Mouse (Mus musculus) midbrain, postnatal 0 days (tissue): ENCODE results near the gene Actg1. TPM values are rescaled to one million over a fixed set of nuclear protein-coding genes. Genes with fewer than 3 reads are reported as not detected.

Experiments used
- ATAC-seq: fragments of 200-750 bp; cut with Nextera tagmentation; 2 replicates; pipeline ENCODE4 v1.8.0; 2017; ENCODE audit warnings: moderate number of reproducible peaks, mild to moderate bottlenecking, moderate TSS enrichment, moderate library complexity; ENCODE audit not compliant: low FRiP score
- DNase-seq: peaks from one replicate; pipeline ENCODE4 v3.0.0-alpha.2; 2015; ENCODE audit warnings: low spot score
- H3K27ac ChIP-seq: fragments of 300-500 bp; sonication (generic); 2 replicates; pipeline ENCODE4 v1.5.1; 2014; ENCODE audit warnings: low read depth, mild to moderate bottlenecking, low read length, mixed read lengths
- H3K27me3 ChIP-seq: fragments of 300-500 bp; sonication (generic); 2 replicates; pipeline ENCODE4 v1.6.1; 2014; ENCODE audit warnings: low read length, control low read depth, mixed read lengths; ENCODE audit not compliant: insufficient read depth
- H3K36me3 ChIP-seq: fragments of 300-500 bp; sonication (generic); 2 replicates; pipeline ENCODE4 v1.6.1; 2014; ENCODE audit warnings: low read length, control low read depth, mixed read lengths; ENCODE audit not compliant: insufficient read depth
- H3K4me1 ChIP-seq: fragments of 300-500 bp; sonication (generic); 2 replicates; pipeline ENCODE4 v1.6.1; 2014; ENCODE audit warnings: mild to moderate bottlenecking, control low read depth, antibody characterized with exemption, low read length, mixed read lengths; ENCODE audit not compliant: insufficient read depth
- H3K4me2 ChIP-seq: fragments of 300-500 bp; sonication (generic); 2 replicates; pipeline ENCODE4 v1.6.1; 2014; ENCODE audit warnings: low read depth, mild to moderate bottlenecking, low read length, mixed read lengths; ENCODE audit not compliant: poor library complexity, severe bottlenecking
- H3K4me3 ChIP-seq: fragments of 300-500 bp; sonication (generic); 2 replicates; pipeline ENCODE4 v1.5.1; 2014; ENCODE audit warnings: low read depth, mild to moderate bottlenecking, low read length, moderate library complexity
- H3K9ac ChIP-seq: fragments of 300-500 bp; sonication (generic); replicated peaks from 2 replicates; pipeline ENCODE4 v1.6.1; 2014; ENCODE audit warnings: mild to moderate bottlenecking, low read length, moderate library complexity, mixed read lengths; ENCODE audit not compliant: poor library complexity, severe bottlenecking
- H3K9me3 ChIP-seq: fragments of 300-500 bp; sonication (generic); 2 replicates; pipeline ENCODE4 v1.6.1; 2016; ENCODE audit warnings: low read length, control low read depth
- CTCF ChIP-seq: IDR thresholded peaks from 2 replicates; pipeline ENCODE4 v1.5.1; 2016; ENCODE audit warnings: antibody characterized with exemption, mild to moderate bottlenecking
- WGBS: fragments of 180-500 bp; shearing (Covaris S2); extraction: QIAGEN DNeasy Blood & Tissue Kit; methylation state at CpG from one replicate; pipeline ENCODE4 v1.1.7; 2014; 5-methylcytosine and 5-hydroxymethylcytosine counted together
- polyA plus RNA-seq: library from polyadenylated mRNA; unstranded; fragments of >200 nt; fragmentation: Nextera tagmentation; extraction: Ambion mirVana; gene quantifications from 2 replicates; pipeline ENCODE4 v1.2.1, GENCODE M21; 2015
- total RNA-seq: library from RNA; depleted of rRNA; stranded (reverse); fragments of >200 nt; gene quantifications from 2 replicates; pipeline ENCODE4 v1.2.3, GENCODE M21; 2014; rRNA removed

The Actg1 gene
- total RNA-seq = 2,534 and 2,842 TPM in 2 replicates
- polyA plus RNA-seq = 3,992 and 4,056 TPM in 2 replicates

GRCm38 (mm10) chr11:120347791-120348683 lies at the start of gene Actg1:
Actg1 (minus strand) TSS chr11:120348542.
- Histone ChIP-seq H3K36me3 (peaks cover 6% of the 10 kb centered on the region), H3K4me2 (peak within 1 kb of the TSS; percentile 74), H3K4me3 (peak within 1 kb of the TSS; percentile 97), H3K9ac (peak within 1 kb of the TSS; percentile 100), H3K27ac (peak within 1 kb of the TSS; percentile 99), H3K9me3 (no peaks in the 10 kb centered on the region), H3K4me1 (peaks cover 7% of the 10 kb centered on the region; the same call in 1 of the 2 replicates), H3K27me3 (no peaks in the 10 kb centered on the region)
- WGBS = under 1% methylated on average over 63 of the region's 103 CpGs
- ATAC-seq (peak; percentile 86), DNase-seq (peak; percentile 95)
- TF ChIP-seq CTCF = no peak

- H3K9ac ChIP-seq = no peak overlapping the region
- TF ChIP-seq CTCF = no peak
- no peaks in the 10 kb centered on the region for H3K27me3 ChIP-seq
- no peak for ATAC-seq
- H3K27ac ChIP-seq = no peak overlapping the region
- DNase-seq = no peak
- no peaks in the 10 kb centered on the region for H3K4me1 ChIP-seq
- H3K9me3 ChIP-seq = no peaks in the 10 kb centered on the region
- peaks cover 60% of the 10 kb centered on the region for H3K36me3 ChIP-seq
- 91% methylated on average over 2 of the region's 2 CpGs for WGBS
- H3K4me2 ChIP-seq = no peak overlapping the region
- no peak overlapping the region for H3K4me3 ChIP-seq
Measured at GRCm38 (mm10) chr11:120397602-120398001, 49.3 kb upstream of the Actg1 start.

GRCm38 (mm10) chr11:120395661-120396060 lies 47.3 kb upstream of the Actg1 start:
- H3K27ac ChIP-seq = no peak overlapping the region
- H3K4me3 ChIP-seq = no peak overlapping the region
- ATAC-seq (no peak), DNase-seq (no peak)
- no peak for TF ChIP-seq CTCF
- peaks cover 55% of the 10 kb centered on the region for H3K36me3 ChIP-seq
- H3K4me2 ChIP-seq = no peak overlapping the region
- 87% methylated on average over 4 of the region's 4 CpGs for WGBS
- no peak overlapping the region for H3K9ac ChIP-seq
- H3K27me3 ChIP-seq = no peaks in the 10 kb centered on the region
- no peaks in the 10 kb centered on the region for H3K4me1 ChIP-seq
- no peaks in the 10 kb centered on the region for H3K9me3 ChIP-seq

GRCm38 (mm10) chr11:120388580-120388979 lies 40.2 kb upstream of the Actg1 start:
- TF ChIP-seq CTCF = no peak
- H3K4me3 ChIP-seq = no peak overlapping the region
- no peak overlapping the region for H3K4me2 ChIP-seq
- H3K9me3 ChIP-seq = no peaks in the 10 kb centered on the region
- DNase-seq (no peak), ATAC-seq (no peak)
- peaks cover 59% of the 10 kb centered on the region for H3K36me3 ChIP-seq
- WGBS = 88% methylated on average over 9 of the region's 9 CpGs
- no peak overlapping the region for H3K27ac ChIP-seq
- H3K9ac ChIP-seq = no peak overlapping the region
- H3K27me3 ChIP-seq = no peaks in the 10 kb centered on the region
- no peaks in the 10 kb centered on the region for H3K4me1 ChIP-seq

- TF ChIP-seq CTCF = no peak
- no peaks in the 10 kb centered on the region for H3K27me3 ChIP-seq
- no peak overlapping the region for H3K27ac ChIP-seq
- no peak overlapping the region for H3K4me3 ChIP-seq
- no peaks in the 10 kb centered on the region for H3K9me3 ChIP-seq
- H3K9ac ChIP-seq = no peak overlapping the region
- H3K4me1 ChIP-seq = no peaks in the 10 kb centered on the region
- peaks cover 64% of the 10 kb centered on the region for H3K36me3 ChIP-seq
- DNase-seq = no peak
- WGBS = 66% methylated on average over 2 of the region's 2 CpGs
- ATAC-seq = no peak
- no peak overlapping the region for H3K4me2 ChIP-seq
Measured at GRCm38 (mm10) chr11:120387157-120387556, 38.8 kb upstream of the Actg1 start.

GRCm38 (mm10) chr11:120386632-120387031 lies 38.3 kb upstream of the Actg1 start:
- Histone ChIP-seq H3K36me3 (peaks cover 67% of the 10 kb centered on the region), H3K9ac (no peak overlapping the region), H3K9me3 (no peaks in the 10 kb centered on the region), H3K4me1 (no peaks in the 10 kb centered on the region), H3K27me3 (no peaks in the 10 kb centered on the region), H3K4me2 (no peak overlapping the region), H3K4me3 (no peak overlapping the region), H3K27ac (no peak overlapping the region)
- WGBS = 93% methylated on average over 6 of the region's 6 CpGs
- no peak for TF ChIP-seq CTCF
- no peak for DNase-seq
- ATAC-seq = no peak
